Mouse (Mus musculus) CH12.LX (cell line): ENCODE data around the gene Cpeb3. TPM values are rescaled to one million over a fixed set of nuclear protein-coding genes. Genes with fewer than 3 reads are reported as not detected.

Experiments used
- DNase-seq: peaks from one replicate; pipeline ENCODE4 v3.0.0-alpha.2; 2013; ENCODE audit errors: extremely low read depth
- H3K27ac ChIP-seq: 2 replicates; pipeline ENCODE4 v1.5.1; 2012; ENCODE audit warnings: low read depth, mild to moderate bottlenecking, control low read depth, moderate library complexity; ENCODE audit not compliant: insufficient read depth
- H3K27me3 ChIP-seq: replicated peaks from 2 replicates; pipeline ENCODE3; 2012; ENCODE audit warnings: inconsistent platforms
- H3K36me3 ChIP-seq, 2 experiments: replicated peaks in 1 of 2; 2 replicates each; pipeline versions ENCODE3 to v1.6.1; 2012; ENCODE audit warnings: inconsistent platforms in 1 of 2, low read length in 1 of 2, mild to moderate bottlenecking in 1 of 2, mixed read lengths in 1 of 2, moderate library complexity in 1 of 2; ENCODE audit not compliant: control insufficient read depth in 1 of 2, insufficient read depth in 1 of 2
- H3K4me1 ChIP-seq, 2 experiments: 2 replicates each; pipeline ENCODE4 v1.6.1; 2012; ENCODE audit warnings: inconsistent platforms in 1 of 2, moderate library complexity in 1 of 2; ENCODE audit not compliant: insufficient read depth in 2 of 2, control insufficient read depth in 1 of 2
- H3K4me2 ChIP-seq: 2 replicates; pipeline ENCODE4 v1.6.1; 2012; ENCODE audit warnings: low read depth, mild to moderate bottlenecking, control low read depth; ENCODE audit not compliant: poor library complexity, insufficient read depth, severe bottlenecking
- H3K4me3 ChIP-seq, 3 experiments: fragments of 150-350 bp in 1 of 3; sonication (generic) in 1 of 3; replicated peaks in 1 of 3; 2 replicates each; pipeline versions ENCODE3 to v1.5.1; 2011 to 2012; ENCODE audit warnings: low read depth in 2 of 3, low read length in 2 of 3, mild to moderate bottlenecking in 2 of 3, moderate library complexity in 2 of 3, control low read depth in 1 of 3, improper control_type of control experiment in 1 of 3, inconsistent platforms in 1 of 3, mixed read lengths in 1 of 3; ENCODE audit not compliant: poor library complexity in 1 of 3
- H3K79me2 ChIP-seq: replicated peaks from 2 replicates; pipeline ENCODE4 v1.6.1; 2012; ENCODE audit warnings: mild to moderate bottlenecking, moderate library complexity; ENCODE audit not compliant: control insufficient read depth, poor library complexity, insufficient read depth, severe bottlenecking; ENCODE audit errors: extremely low read depth
- H3K9ac ChIP-seq: 2 replicates; pipeline ENCODE4 v1.6.1; 2012; ENCODE audit warnings: low read depth, mild to moderate bottlenecking, control low read depth, moderate library complexity; ENCODE audit not compliant: insufficient read depth
- H3K9me3 ChIP-seq: replicated peaks from 2 replicates; pipeline ENCODE3; 2012; ENCODE audit warnings: low read length, inconsistent platforms, mixed read lengths
- BHLHE40 ChIP-seq: IDR thresholded peaks from 2 replicates; pipeline ENCODE4 v1.6.1; 2011; ENCODE audit warnings: mild to moderate bottlenecking, low read depth, low read length, improper control_type of control experiment
- CHD2 ChIP-seq: IDR thresholded peaks from 2 replicates; pipeline ENCODE4 v1.6.1; 2011; ENCODE audit warnings: low read length, improper control_type of control experiment
- CTCF ChIP-seq, 2 experiments: IDR thresholded peaks in 1 of 2; conservative IDR thresholded peaks in 1 of 2; 2 replicates each; pipeline ENCODE4 v1.5.1; 2011 to 2012; ENCODE audit warnings: low read depth in 2 of 2, low read length in 2 of 2, improper control_type of control experiment in 1 of 2, inconsistent platforms in 1 of 2, mild to moderate bottlenecking in 1 of 2, moderate library complexity in 1 of 2
- E2F4 ChIP-seq: IDR thresholded peaks from 2 replicates; pipeline ENCODE4 v1.6.1; 2011; ENCODE audit warnings: low read depth, low read length, improper control_type of control experiment; ENCODE audit not compliant: insufficient replicate concordance
- JUND ChIP-seq: conservative IDR thresholded peaks from 2 replicates; pipeline ENCODE4 v1.6.1; 2011; ENCODE audit warnings: low read depth, low read length, improper control_type of control experiment
- KAT2A ChIP-seq: IDR thresholded peaks from 2 replicates; pipeline ENCODE4 v1.6.1; 2012; ENCODE audit warnings: low read length, improper control_type of control experiment, inconsistent platforms; ENCODE audit not compliant: insufficient replicate concordance
- MAFK ChIP-seq: IDR thresholded peaks from 2 replicates; pipeline ENCODE4 v1.6.1; 2011; ENCODE audit warnings: low read length, improper control_type of control experiment; ENCODE audit not compliant: insufficient replicate concordance
- MAZ ChIP-seq: IDR thresholded peaks from 2 replicates; pipeline ENCODE4 v1.6.1; 2012; ENCODE audit warnings: low read depth, mild to moderate bottlenecking, inconsistent platforms, low read length, improper control_type of control experiment, moderate library complexity
- MXI1 ChIP-seq: IDR thresholded peaks from 2 replicates; pipeline ENCODE4 v1.6.1; 2011; ENCODE audit warnings: mild to moderate bottlenecking, low read depth, low read length, improper control_type of control experiment
- NRF1 ChIP-seq: IDR thresholded peaks from 2 replicates; pipeline ENCODE4 v1.6.1; 2014; ENCODE audit warnings: low read depth, mild to moderate bottlenecking, inconsistent platforms, low read length, improper control_type of control experiment, moderate library complexity
- POLR2A ChIP-seq: IDR thresholded peaks from 2 replicates; pipeline ENCODE4 v1.6.1; 2011; ENCODE audit warnings: low read depth, mild to moderate bottlenecking, improper control_type of control experiment, low read length
- RAD21 ChIP-seq: IDR thresholded peaks from 2 replicates; pipeline ENCODE4 v1.6.1; 2011; ENCODE audit warnings: low read depth, mild to moderate bottlenecking, low read length, improper control_type of control experiment, moderate library complexity
- SIN3A ChIP-seq: IDR thresholded peaks from 2 replicates; pipeline ENCODE4 v1.6.1; 2012; ENCODE audit warnings: low read length, improper control_type of control experiment, inconsistent platforms
- SMC3 ChIP-seq: IDR thresholded peaks from 2 replicates; pipeline ENCODE4 v1.6.1; 2011; ENCODE audit warnings: low read depth, low read length, improper control_type of control experiment
- TBP ChIP-seq: conservative IDR thresholded peaks from 2 replicates; pipeline ENCODE4 v1.6.1; 2011; ENCODE audit warnings: low read depth, low read length, improper control_type of control experiment
- TCF12 ChIP-seq: IDR thresholded peaks from 2 replicates; pipeline ENCODE4 v1.6.1; 2014; ENCODE audit warnings: low read depth, mild to moderate bottlenecking, inconsistent platforms, low read length, improper control_type of control experiment
- UBTF ChIP-seq: IDR thresholded peaks from 2 replicates; pipeline ENCODE4 v1.6.1; 2012; ENCODE audit warnings: low read depth, mild to moderate bottlenecking, inconsistent platforms, low read length, improper control_type of control experiment, moderate library complexity
- ZKSCAN1 ChIP-seq: IDR thresholded peaks from 2 replicates; pipeline ENCODE4 v1.6.1; 2012; ENCODE audit warnings: low read depth, inconsistent platforms, low read length, improper control_type of control experiment, borderline replicate concordance
- dilution Hi-C: fragments of 300-500 bp; cut with MboI; formaldehyde crosslinking; loops from 2 replicates; pipeline ENCODE4 v1.14.3; 2020; ENCODE audit warnings: low sequenced_read_pairs; ENCODE audit not compliant: extremely low pct_unique_long_range_greater_than_20kb, extremely low pct_ligation_motif_present
- in situ Hi-C: fragments of 300-500 bp; cut with MboI; formaldehyde crosslinking; loops from 3 replicates; pipeline ENCODE4 v1.14.3; 2019; ENCODE audit warnings: low sequenced_read_pairs, low pct_ligation_motif_present, low pct_unique_long_range_greater_than_20kb, mixed read lengths
- polyA plus RNA-seq: library from polyadenylated mRNA; unstranded; fragments of >175 nt; gene quantifications from 2 replicates; pipeline ENCODE4 v1.2.1, GENCODE M21; 2012; ENCODE audit warnings: low read depth; ENCODE audit not compliant: insufficient read length
- total RNA-seq, 2 experiments: library from RNA; depleted of rRNA; stranded (reverse); fragments of 300-350 nt in 1 of 2; fragments of >200 nt in 1 of 2; gene quantifications; 2 replicates each; pipeline ENCODE4 v1.2.3; 2012 to 2014

Gene Cpeb3
- total and polyA plus RNA-seq, 3 experiments, result 1.5 to 3.1 (median 1.5) TPM

- H3K36me3 ChIP-seq, result peaks cover 53 to 80% of the 10 kb centered on the region in 2 experiments
- H3K4me1 ChIP-seq, result peaks cover 0 to 17% of the 10 kb centered on the region in 2 experiments; a peak in 3 of 4 replicates
- TF ChIP-seq UBTF (no peak), MAFK (no peak), NRF1 (no peak), MAZ (no peak), TBP (no peak), RAD21 (no peak), ZKSCAN1 (no peak), SMC3 (no peak), JUND (no peak), E2F4 (no peak), POLR2A (no peak), BHLHE40 (no peak)
- no peak overlapping the region for H3K4me2 ChIP-seq
- no peak for DNase-seq
- no peaks in the 10 kb centered on the region for H3K27me3 ChIP-seq
- H3K79me2 ChIP-seq, result peaks cover 53% of the 10 kb centered on the region
- H3K4me3 ChIP-seq, result no peak overlapping the region
- in situ Hi-C loops, result no loop called here
- no peaks in the 10 kb centered on the region for H3K9me3 ChIP-seq
- dilution Hi-C loops, result no loop called here
- no peak overlapping the region for H3K27ac ChIP-seq
- no peak overlapping the region for H3K9ac ChIP-seq
Measured at GRCm38 (mm10) chr19:37214711-37215110, 6.3 kb upstream of the Cpeb3 start.

GRCm38 (mm10) chr19:37211416-37211815 is 3.0 kb upstream of the Cpeb3 start:
- Histone ChIP-seq H3K9me3 (no peaks in the 10 kb centered on the region), H3K4me1 (peaks cover 0 to 21% of the 10 kb centered on the region in 2 experiments; a peak in 3 of 4 replicates), H3K79me2 (peaks cover 67% of the 10 kb centered on the region), H3K27me3 (peaks cover 7% of the 10 kb centered on the region), H3K27ac (no peak overlapping the region), H3K9ac (no peak overlapping the region), H3K36me3 (peaks cover 30 to 52% of the 10 kb centered on the region in 2 experiments), H3K4me2 (no peak overlapping the region), H3K4me3 (no peak overlapping the region)
- in situ Hi-C loops (no loop called here), dilution Hi-C loops (no loop called here)
- TF ChIP-seq KAT2A (no peak), CHD2 (no peak), SIN3A (no peak), TCF12 (no peak), MAFK (no peak)
- no peak for DNase-seq

DNA sequence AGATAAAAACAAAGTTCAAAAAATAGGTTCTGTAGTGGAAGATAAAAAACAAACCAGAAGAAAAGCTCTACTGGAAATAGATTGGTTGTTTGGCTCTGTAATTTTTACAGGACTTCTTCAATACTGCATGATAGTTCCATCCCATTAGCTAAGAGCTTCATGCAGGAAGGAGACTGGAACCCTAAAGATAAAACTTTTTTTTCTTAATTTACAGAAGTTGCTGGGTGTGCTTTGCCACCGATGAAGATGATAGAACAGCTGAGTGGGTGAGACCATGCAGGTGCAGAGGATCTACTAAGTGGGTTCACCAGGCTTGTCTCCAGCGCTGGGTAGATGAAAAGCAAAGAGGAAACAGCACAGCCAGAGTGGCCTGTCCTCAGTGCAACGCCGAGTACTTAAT is 2.1 kb upstream of the Cpeb3 start:
- H3K27ac ChIP-seq, result no peak overlapping the region; the same call in 1 of the 2 replicates
- in situ Hi-C loops, result no loop called here
- no peak for DNase-seq
- TF ChIP-seq CTCF (conservative IDR thresholded peaks at IDR 0.05 in 1 of 2, IDR thresholded peaks at IDR 0.05 in 1 of 2; ENCODE audit: low read depth in 2 of 2, low read length in 2 of 2) (no peak), POLR2A (no peak), MXI1 (no peak)
- TF ChIP-seq, all 38 proteins: peak for 0
- Histone ChIP-seq H3K36me3 (peaks cover 26 to 43% of the 10 kb centered on the region in 2 experiments), H3K4me3 (no peak overlapping the region), H3K9ac (no peak overlapping the region; the same call in 1 of the 2 replicates), H3K79me2 (peaks cover 64% of the 10 kb centered on the region), H3K27me3 (peaks cover 10% of the 10 kb centered on the region), H3K4me2 (no peak overlapping the region), H3K4me1 (peaks cover 0 to 21% of the 10 kb centered on the region in 2 experiments; a peak in 3 of 4 replicates), H3K9me3 (no peaks in the 10 kb centered on the region)
- dilution Hi-C loops, result no loop called here
